Mouse (Mus musculus) forebrain, embryonic 13.5 days (tissue): ENCODE measurements at regions not wholly inside any gene's neighbourhood (a gene's known extent, or its start where the extent isn't known, plus 50 kb on each side); places are given as distances from the start of the nearest gene placed in this dataset.
A peak's percentile ranks its signal among the peaks of the same experiment; 100 is the strongest.
"Not testable (repeated sequence)": the region's sequence is repeated elsewhere in the genome, so short reads cannot be mapped to it uniquely, and the experiment has no call there.

Experiments used
- ATAC-seq: fragments of 200-750 bp; cut with Nextera tagmentation; 2 replicates; pipeline ENCODE4 v1.8.0; 2017
- H3K27ac ChIP-seq: fragments of 300-500 bp; sonication (generic); 2 replicates; pipeline ENCODE4 v1.5.1; 2015; ENCODE audit warnings: inconsistent platforms, mild to moderate bottlenecking, moderate library complexity
- H3K27me3 ChIP-seq: fragments of 300-500 bp; sonication (generic); 2 replicates; pipeline ENCODE4 v1.6.1; 2015; ENCODE audit warnings: mild to moderate bottlenecking, inconsistent platforms
- H3K36me3 ChIP-seq: fragments of 300-500 bp; sonication (generic); 2 replicates; pipeline ENCODE4 v1.6.1; 2015; ENCODE audit warnings: mild to moderate bottlenecking, inconsistent platforms; ENCODE audit not compliant: poor library complexity, severe bottlenecking
- H3K4me1 ChIP-seq: fragments of 300-500 bp; sonication (generic); 2 replicates; pipeline ENCODE4 v1.6.1; 2015; ENCODE audit warnings: inconsistent platforms
- H3K4me2 ChIP-seq: fragments of 300-500 bp; sonication (generic); 2 replicates; pipeline ENCODE4 v1.6.1; 2015; ENCODE audit warnings: inconsistent platforms, mild to moderate bottlenecking, moderate library complexity
- H3K4me3 ChIP-seq: fragments of 300-500 bp; sonication (generic); 2 replicates; pipeline ENCODE4 v1.5.1; 2015; ENCODE audit warnings: mild to moderate bottlenecking, inconsistent platforms
- H3K9ac ChIP-seq: fragments of 300-500 bp; sonication (generic); 2 replicates; pipeline ENCODE4 v1.6.1; 2015; ENCODE audit warnings: mild to moderate bottlenecking, inconsistent platforms
- H3K9me3 ChIP-seq: fragments of 300-500 bp; sonication (generic); replicated peaks from 2 replicates; pipeline ENCODE4 v1.6.1; 2016; ENCODE audit warnings: inconsistent platforms
- WGBS: fragments of 180-500 bp; shearing (Covaris S2); methylation state at CpG from one replicate; pipeline ENCODE4 v1.1.7; 2015; 5-methylcytosine and 5-hydroxymethylcytosine counted together

DNA sequence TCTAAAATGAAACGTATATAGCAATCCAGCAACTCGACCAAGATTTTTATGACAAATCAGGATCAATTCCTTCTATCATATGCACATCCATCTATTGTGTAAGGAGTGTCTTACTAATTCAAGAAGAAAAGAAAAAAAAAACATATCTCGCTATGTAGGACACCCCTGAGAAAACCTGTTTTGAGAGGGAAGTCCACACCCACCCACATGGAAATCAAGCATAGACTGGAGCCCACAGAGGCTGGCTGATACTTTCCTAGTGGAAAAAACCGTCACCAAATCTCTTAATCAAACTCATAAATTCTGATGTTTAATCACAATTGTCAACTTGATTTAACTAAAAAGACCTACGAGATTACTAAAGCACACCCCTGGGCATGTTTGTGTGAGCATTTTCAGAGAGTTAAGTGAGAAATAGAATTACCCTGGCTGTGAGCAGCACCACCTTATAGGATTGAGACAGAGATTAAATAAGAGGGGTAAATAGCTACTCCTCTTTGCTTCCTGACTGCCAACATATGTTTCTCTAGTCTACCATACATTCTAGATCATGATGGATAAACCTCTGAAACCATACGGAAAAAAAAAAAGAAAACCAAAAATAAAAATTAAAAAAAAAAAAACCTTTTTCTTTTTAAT lies 525.9 kb downstream of the Gm10283 start:
- no peaks in the 10 kb centered on the region for H3K4me1 ChIP-seq
- no peak overlapping the region for H3K4me2 ChIP-seq
- no peaks in the 10 kb centered on the region for H3K27me3 ChIP-seq
- 88% methylated on average over 6 of the region's 6 CpGs for WGBS
- no peaks in the 10 kb centered on the region for H3K36me3 ChIP-seq
- no peak overlapping the region for H3K27ac ChIP-seq
- no peak overlapping the region for H3K9ac ChIP-seq
- no peaks in the 10 kb centered on the region for H3K9me3 ChIP-seq
- H3K4me3 ChIP-seq: no peak overlapping the region
- no peak for ATAC-seq

DNA sequence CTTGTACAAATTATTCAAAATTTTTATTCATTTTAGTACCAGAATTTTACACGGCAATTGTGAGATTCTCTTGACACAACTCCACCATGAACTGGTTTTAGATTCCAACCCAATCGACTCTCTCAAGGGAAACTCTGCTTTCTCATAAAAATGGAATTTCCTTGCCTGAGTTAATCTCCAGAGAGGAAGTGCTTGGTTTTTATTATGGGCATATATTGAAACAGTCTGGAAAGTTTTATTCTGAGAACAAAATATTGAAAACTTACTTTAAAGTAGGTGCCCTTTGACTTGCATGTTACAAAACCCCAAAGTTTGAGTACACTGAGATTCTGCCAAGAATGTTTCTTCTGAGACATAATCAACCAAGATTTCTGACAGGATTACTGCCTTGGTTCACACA lies 537.6 kb downstream of the Gm10283 start:
- H3K4me3 ChIP-seq: no peak overlapping the region
- ATAC-seq: no peak
- 84% methylated on average over 2 of the region's 2 CpGs for WGBS

DNA sequence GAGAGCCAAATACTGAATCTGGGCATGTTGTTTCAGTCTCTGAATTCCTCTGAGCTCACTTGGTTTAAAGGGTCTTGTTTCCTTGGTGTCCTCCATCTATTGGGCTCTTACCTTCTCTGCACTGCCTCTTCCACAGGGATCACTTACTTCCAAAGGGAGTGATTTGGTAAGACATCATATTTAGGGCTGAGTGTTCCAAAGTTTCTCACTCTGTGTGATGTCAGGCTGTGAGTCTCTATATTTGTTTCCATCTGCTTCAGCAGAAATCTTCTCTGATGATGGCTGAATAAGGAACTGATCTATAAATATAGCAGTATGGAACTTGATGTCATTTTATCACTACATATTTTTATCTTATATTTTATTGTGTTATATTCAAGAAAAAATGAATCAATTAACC lies 539.8 kb downstream of the Gm10283 start:
- ATAC-seq: no peak
- Histone ChIP-seq H3K27me3 (no peaks in the 10 kb centered on the region), H3K4me3 (no peak overlapping the region), H3K27ac (no peak overlapping the region), H3K4me1 (no peaks in the 10 kb centered on the region), H3K9me3 (no peaks in the 10 kb centered on the region), H3K4me2 (no peak overlapping the region), H3K9ac (no peak overlapping the region), H3K36me3 (no peaks in the 10 kb centered on the region)

More for the DNA sequence above, 537.6 kb downstream of the Gm10283 start:
- H3K36me3 ChIP-seq: no peaks in the 10 kb centered on the region
- no peak overlapping the region for H3K4me2 ChIP-seq
- H3K9ac ChIP-seq: no peak overlapping the region
- H3K27me3 ChIP-seq: no peaks in the 10 kb centered on the region
- no peak overlapping the region for H3K27ac ChIP-seq
- no peaks in the 10 kb centered on the region for H3K4me1 ChIP-seq
- no peaks in the 10 kb centered on the region for H3K9me3 ChIP-seq

DNA sequence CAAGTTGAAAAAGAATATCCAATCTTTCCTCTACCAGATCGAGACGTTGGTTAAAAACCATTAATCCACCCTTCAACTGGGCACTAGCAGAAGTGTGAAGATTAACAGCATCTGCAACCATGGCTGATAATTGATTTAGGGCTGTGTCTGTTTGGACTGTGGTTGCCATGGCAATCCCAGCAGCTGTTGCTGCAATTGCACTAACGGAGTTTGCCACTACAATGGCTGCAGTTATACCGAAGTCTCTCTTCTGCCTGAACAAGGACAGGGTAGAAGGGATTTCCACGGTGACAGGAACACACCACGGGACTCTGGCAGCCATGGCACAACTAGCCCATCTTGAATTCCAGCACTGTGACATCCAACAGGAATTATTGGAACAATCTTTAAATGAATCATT lies 549.3 kb downstream of the Gm10283 start:
- not testable (repeated sequence) for H3K4me3 ChIP-seq, H3K4me1 ChIP-seq, H3K36me3 ChIP-seq, H3K27me3 ChIP-seq, H3K9ac ChIP-seq, H3K27ac ChIP-seq, H3K9me3 ChIP-seq, H3K4me2 ChIP-seq
- ATAC-seq: peak; percentile 75
- 61% methylated on average over 6 of the region's 6 CpGs for WGBS

DNA sequence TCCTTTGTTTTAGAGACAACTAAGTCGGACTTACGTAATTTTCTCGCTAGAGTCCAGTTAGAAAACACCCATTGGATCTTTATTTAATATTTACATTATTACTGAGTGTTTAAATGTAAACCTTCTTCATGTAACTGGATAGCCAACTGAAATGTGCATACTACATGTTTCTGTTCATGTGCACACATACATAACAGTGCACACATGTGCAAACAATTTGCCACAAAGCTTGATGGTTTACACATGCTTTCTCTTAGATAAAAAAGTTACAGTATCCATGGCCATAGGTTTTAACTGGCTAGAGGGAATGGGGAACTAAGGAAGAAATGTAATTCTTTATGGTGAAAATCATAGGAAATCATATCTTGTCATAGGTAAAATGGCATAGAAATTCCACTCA lies 596.2 kb downstream of the Gm10283 start:
- Histone ChIP-seq H3K36me3 (no peaks in the 10 kb centered on the region), H3K9me3 (no peaks in the 10 kb centered on the region), H3K27ac (no peak overlapping the region), H3K9ac (no peak overlapping the region), H3K4me1 (no peaks in the 10 kb centered on the region), H3K27me3 (no peaks in the 10 kb centered on the region), H3K4me3 (no peak overlapping the region), H3K4me2 (no peak overlapping the region)
- ATAC-seq: no peak
- 96% methylated on average over 3 of the region's 3 CpGs for WGBS
